Mouse (Mus musculus): ENCODE data around the gene Gast. TPM values are rescaled to one million over a fixed set of nuclear protein-coding genes. Genes with fewer than 3 reads are reported as not detected.
"Not testable (repeated sequence)": the region's sequence is repeated elsewhere in the genome, so short reads cannot be mapped to it uniquely, and the experiment has no call there.

Gast gene
- polyA plus RNA-seq, 1 experiment: not detected

GRCm38 (mm10) chr11:100356819-100357211, 22.6 kb downstream of the Gast start:
- Histone ChIP-seq H3K36me3 (ENCODE audit: control insufficient read depth, insufficient read depth, low read length) (no peaks in the 10 kb centered on the region), H3K4me1 (ENCODE audit: control insufficient read depth, insufficient read depth, low read length) (peaks cover 22% of the 10 kb centered on the region), H3K4me3 (ENCODE audit: control insufficient read depth, low read depth, low read length) (peak overlapping the region; percentile 91), H3K27me3 (ENCODE audit: control insufficient read depth, insufficient read depth, low read length) (no peaks in the 10 kb centered on the region), H3K27ac (ENCODE audit: control insufficient read depth, insufficient read depth, low read depth, low read length) (no peak overlapping the region)
- no peak for TF ChIP-seq POLR2A (IDR thresholded peaks at IDR 0.05; ENCODE audit: control insufficient read depth, low read depth, low read length)
- no peak for TF ChIP-seq CTCF (IDR thresholded peaks at IDR 0.05; ENCODE audit: control insufficient read depth, insufficient read depth, insufficient replicate concordance, low read depth, low read length)

DNA sequence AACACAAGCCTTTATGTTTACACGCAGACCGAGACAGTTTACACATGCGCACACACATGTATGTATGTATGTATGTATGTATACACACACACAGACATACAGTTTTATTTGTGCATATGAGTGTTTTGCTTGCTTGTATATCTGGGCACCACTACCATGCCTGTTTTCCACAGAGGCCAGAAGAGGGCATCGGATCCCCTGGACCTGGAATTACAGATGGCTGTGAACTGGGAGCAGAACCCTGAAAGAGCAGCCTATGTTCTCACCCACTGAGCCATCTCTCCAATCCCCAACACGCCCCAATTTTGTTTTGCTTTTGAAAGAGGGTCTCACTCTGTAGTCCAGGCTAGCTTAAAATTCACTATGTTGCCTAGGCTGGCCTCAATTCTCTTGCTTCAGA, 23.2 kb downstream of the Gast start:
- H3K4me1 ChIP-seq (ENCODE audit: control insufficient read depth, insufficient read depth, low read length): peaks cover 25% of the 10 kb centered on the region
- H3K36me3 ChIP-seq (ENCODE audit: control insufficient read depth, insufficient read depth, low read length): no peaks in the 10 kb centered on the region
- H3K27me3 ChIP-seq (ENCODE audit: control insufficient read depth, insufficient read depth, low read length): no peaks in the 10 kb centered on the region
- H3K27ac ChIP-seq (ENCODE audit: control insufficient read depth, insufficient read depth, low read depth, low read length): no peak overlapping the region
- TF ChIP-seq POLR2A (IDR thresholded peaks at IDR 0.05; ENCODE audit: control insufficient read depth, low read depth, low read length) (no peak), CTCF (IDR thresholded peaks at IDR 0.05; ENCODE audit: control insufficient read depth, insufficient read depth, insufficient replicate concordance, low read depth, low read length) (no peak)
- no peak overlapping the region for H3K4me3 ChIP-seq (ENCODE audit: control insufficient read depth, low read depth, low read length)

GRCm38 (mm10) chr11:100360175-100360574, 26.0 kb downstream of the Gast start:
- Histone ChIP-seq H3K4me1 (ENCODE audit: control insufficient read depth, insufficient read depth, low read length) (peaks cover 24% of the 10 kb centered on the region), H3K27me3 (ENCODE audit: control insufficient read depth, insufficient read depth, low read length) (no peaks in the 10 kb centered on the region), H3K27ac (ENCODE audit: control insufficient read depth, insufficient read depth, low read depth, low read length) (no peak overlapping the region), H3K36me3 (ENCODE audit: control insufficient read depth, insufficient read depth, low read length) (no peaks in the 10 kb centered on the region), H3K4me3 (ENCODE audit: control insufficient read depth, low read depth, low read length) (no peak overlapping the region)
- TF ChIP-seq CTCF (IDR thresholded peaks at IDR 0.05; ENCODE audit: control insufficient read depth, insufficient read depth, insufficient replicate concordance, low read depth, low read length): no peak
- TF ChIP-seq POLR2A (IDR thresholded peaks at IDR 0.05; ENCODE audit: control insufficient read depth, low read depth, low read length): no peak

- peaks cover 17% of the 10 kb centered on the region for H3K4me1 ChIP-seq (ENCODE audit: control insufficient read depth, insufficient read depth, low read length)
- not testable (repeated sequence) for H3K36me3 ChIP-seq (ENCODE audit: control insufficient read depth, insufficient read depth, low read length); H3K27ac ChIP-seq (ENCODE audit: control insufficient read depth, insufficient read depth, low read depth, low read length); H3K4me3 ChIP-seq (ENCODE audit: control insufficient read depth, low read depth, low read length); H3K27me3 ChIP-seq (ENCODE audit: control insufficient read depth, insufficient read depth, low read length)
These were observed 26.9 kb downstream of the Gast start for GRCm38 (mm10) chr11:100361059-100361458.

DNA sequence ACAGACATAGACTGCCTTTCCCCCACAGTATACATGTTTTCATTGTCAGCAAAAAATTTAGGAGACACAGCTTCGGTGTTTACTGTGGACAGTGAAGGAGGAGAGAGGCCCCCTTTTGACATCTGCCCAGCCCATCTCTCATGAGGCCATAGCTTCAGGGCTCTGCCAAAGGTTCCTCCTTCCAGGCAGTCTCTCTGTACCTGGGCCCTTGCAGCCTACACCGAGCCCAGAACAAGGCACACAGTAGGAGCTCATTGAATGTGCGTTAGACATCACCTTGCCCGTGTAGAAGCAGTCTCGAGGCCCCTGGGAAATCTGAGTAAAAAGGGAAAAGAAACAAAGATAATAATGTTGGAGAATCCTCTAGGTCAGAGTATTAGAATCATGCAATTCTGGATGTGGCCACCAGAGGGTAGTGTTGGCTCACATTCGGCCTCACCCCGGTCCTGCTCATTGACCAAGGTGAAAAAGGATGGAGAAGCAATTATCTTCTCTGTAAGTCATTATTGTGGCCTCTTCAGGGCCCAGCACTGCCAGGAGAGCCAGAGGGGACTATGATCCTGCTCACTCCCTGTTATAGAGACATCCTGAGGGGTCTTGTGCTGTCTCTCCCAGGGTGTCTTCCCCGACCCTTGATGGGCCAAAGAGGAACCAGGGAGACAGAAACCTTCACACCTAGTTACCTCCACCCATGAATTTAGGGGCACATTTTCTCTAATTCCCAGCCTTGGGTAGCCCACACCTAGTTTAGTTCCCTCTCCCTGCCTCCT, 28.2 kb downstream of the Gast start:
- H3K4me1 ChIP-seq (ENCODE audit: control insufficient read depth, insufficient read depth, low read length): peaks cover 10% of the 10 kb centered on the region
- TF ChIP-seq CTCF (IDR thresholded peaks at IDR 0.05; ENCODE audit: control insufficient read depth, insufficient read depth, insufficient replicate concordance, low read depth, low read length) (peak; percentile 93; the same call in 1 of the 2 replicates), POLR2A (IDR thresholded peaks at IDR 0.05; ENCODE audit: control insufficient read depth, low read depth, low read length) (no peak)
- H3K36me3 ChIP-seq (ENCODE audit: control insufficient read depth, insufficient read depth, low read length): no peaks in the 10 kb centered on the region
- no peaks in the 10 kb centered on the region for H3K27me3 ChIP-seq (ENCODE audit: control insufficient read depth, insufficient read depth, low read length)
- H3K4me3 ChIP-seq (ENCODE audit: control insufficient read depth, low read depth, low read length): no peak overlapping the region
- no peak overlapping the region for H3K27ac ChIP-seq (ENCODE audit: control insufficient read depth, insufficient read depth, low read depth, low read length)

DNA sequence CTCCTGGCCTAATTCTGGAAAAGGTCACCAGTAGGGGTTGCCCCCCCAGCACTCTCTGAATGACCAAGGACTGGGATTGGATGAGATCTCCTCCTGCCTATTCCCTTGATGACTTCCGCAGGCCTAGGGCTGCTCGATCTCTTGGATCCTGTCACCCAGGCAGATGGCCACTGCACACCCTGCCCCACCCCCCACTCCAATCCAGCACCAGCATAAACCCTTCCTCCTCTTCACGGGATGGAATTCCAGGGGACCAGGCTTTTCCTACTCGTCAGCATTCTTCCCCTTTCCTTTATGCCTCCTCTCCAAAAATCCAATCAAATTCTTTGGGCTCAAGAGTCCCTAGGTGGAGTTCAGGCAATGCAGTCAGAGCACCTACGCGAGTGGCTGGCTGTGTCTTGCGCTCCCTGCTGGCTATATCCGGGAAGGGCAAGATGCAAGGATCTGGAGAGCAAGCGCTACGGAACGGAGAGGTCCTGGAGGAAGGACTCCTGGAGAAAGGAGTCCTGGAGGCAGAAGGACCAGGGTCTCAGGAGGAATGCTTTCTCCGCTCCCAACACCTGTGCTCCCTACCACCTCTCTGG, 28.9 kb downstream of the Gast start:
- H3K27ac ChIP-seq (ENCODE audit: control insufficient read depth, insufficient read depth, low read depth, low read length): no peak overlapping the region
- peaks cover 10% of the 10 kb centered on the region for H3K4me1 ChIP-seq (ENCODE audit: control insufficient read depth, insufficient read depth, low read length)
- no peaks in the 10 kb centered on the region for H3K27me3 ChIP-seq (ENCODE audit: control insufficient read depth, insufficient read depth, low read length)
- H3K36me3 ChIP-seq (ENCODE audit: control insufficient read depth, insufficient read depth, low read length): no peaks in the 10 kb centered on the region
- H3K4me3 ChIP-seq (ENCODE audit: control insufficient read depth, low read depth, low read length): peak overlapping the region; percentile 33
- TF ChIP-seq POLR2A (IDR thresholded peaks at IDR 0.05; ENCODE audit: control insufficient read depth, low read depth, low read length) (no peak), CTCF (IDR thresholded peaks at IDR 0.05; ENCODE audit: control insufficient read depth, insufficient read depth, insufficient replicate concordance, low read depth, low read length) (peak; percentile 72; the same call in 1 of the 2 replicates)

GRCm38 (mm10) chr11:100369145-100369544, 34.9 kb downstream of the Gast start:
- no peak overlapping the region for H3K4me3 ChIP-seq (ENCODE audit: control insufficient read depth, low read depth, low read length)
- no peaks in the 10 kb centered on the region for H3K36me3 ChIP-seq (ENCODE audit: control insufficient read depth, insufficient read depth, low read length)
- no peaks in the 10 kb centered on the region for H3K27me3 ChIP-seq (ENCODE audit: control insufficient read depth, insufficient read depth, low read length)
- no peak overlapping the region for H3K27ac ChIP-seq (ENCODE audit: control insufficient read depth, insufficient read depth, low read depth, low read length)
- H3K4me1 ChIP-seq (ENCODE audit: control insufficient read depth, insufficient read depth, low read length): no peaks in the 10 kb centered on the region
- TF ChIP-seq CTCF (IDR thresholded peaks at IDR 0.05; ENCODE audit: control insufficient read depth, insufficient read depth, insufficient replicate concordance, low read depth, low read length): no peak
- TF ChIP-seq POLR2A (IDR thresholded peaks at IDR 0.05; ENCODE audit: control insufficient read depth, low read depth, low read length): no peak

Data from testis, adult 2 months (tissue).